Mouse (Mus musculus) limb, embryonic 14.5 days (tissue): ENCODE data around the gene Olfr525. TPM values are rescaled to one million over a fixed set of nuclear protein-coding genes. Genes with fewer than 3 reads are reported as not detected.

Experiments
- ATAC-seq: fragments of 200-750 bp; cut with Nextera tagmentation; 2 replicates; pipeline ENCODE4 v1.8.0; 2017; ENCODE audit warnings: low read depth, moderate number of reproducible peaks, moderate TSS enrichment; ENCODE audit not compliant: low FRiP score
- DNase-seq: peaks from one replicate; pipeline ENCODE4 v3.0.0-alpha.2; 2015; ENCODE audit warnings: low spot score
- H3K27ac ChIP-seq: fragments of 300-500 bp; sonication (generic); replicated peaks from 2 replicates; pipeline ENCODE4 v1.5.1; 2014; ENCODE audit warnings: low read depth, mild to moderate bottlenecking, low read length, moderate library complexity, mixed read lengths
- H3K27me3 ChIP-seq: fragments of 300-500 bp; sonication (generic); 2 replicates; pipeline ENCODE4 v1.6.1; 2014; ENCODE audit warnings: low read length, mixed read lengths; ENCODE audit not compliant: control insufficient read depth, insufficient read depth
- H3K36me3 ChIP-seq: fragments of 300-500 bp; sonication (generic); 2 replicates; pipeline ENCODE4 v1.6.1; 2014; ENCODE audit warnings: mild to moderate bottlenecking, low read length, moderate library complexity, mixed read lengths; ENCODE audit not compliant: control insufficient read depth, insufficient read depth
- H3K4me1 ChIP-seq: fragments of 300-500 bp; sonication (generic); 2 replicates; pipeline ENCODE4 v1.6.1; 2014; ENCODE audit warnings: antibody characterized with exemption, low read length, mixed read lengths; ENCODE audit not compliant: control insufficient read depth, insufficient read depth
- H3K4me2 ChIP-seq: fragments of 300-500 bp; sonication (generic); replicated peaks from 2 replicates; pipeline ENCODE4 v1.6.1; 2014; ENCODE audit warnings: low read depth, mild to moderate bottlenecking, low read length, moderate library complexity; ENCODE audit not compliant: severe bottlenecking
- H3K4me3 ChIP-seq: fragments of 300-500 bp; sonication (generic); replicated peaks from 2 replicates; pipeline ENCODE4 v1.5.1; 2014; ENCODE audit warnings: low read length
- H3K9ac ChIP-seq: fragments of 300-500 bp; sonication (generic); 2 replicates; pipeline ENCODE4 v1.6.1; 2014; ENCODE audit warnings: mild to moderate bottlenecking, low read depth, low read length, moderate library complexity; ENCODE audit not compliant: severe bottlenecking
- H3K9me3 ChIP-seq: fragments of 300-500 bp; sonication (generic); 2 replicates; pipeline ENCODE4 v1.6.1; 2016; ENCODE audit warnings: low read length; ENCODE audit not compliant: control insufficient read depth
- POLR2A ChIP-seq: fragments of 200-500 bp; IDR thresholded peaks from 2 replicates; pipeline ENCODE4 v1.8.0; 2012; ENCODE audit warnings: inconsistent platforms, mild to moderate bottlenecking, moderate library complexity, borderline replicate concordance; ENCODE audit not compliant: insufficient read depth, insufficient read length; ENCODE audit errors: extremely low read depth
- WGBS: fragments of 180-500 bp; shearing (Covaris S2); extraction: QIAGEN DNeasy Blood & Tissue Kit; methylation state at CpG from one replicate; pipeline ENCODE4 v1.1.7; 2014; 5-methylcytosine and 5-hydroxymethylcytosine counted together
- polyA plus RNA-seq, 2 experiments: library from polyadenylated mRNA; depleted of rRNA in 1 of 2; stranded (reverse) in 1 of 2; unstranded in 1 of 2; fragments of >200 nt; fragmentation: Nextera tagmentation in 1 of 2; extraction: Ambion mirVana in 1 of 2; gene quantifications; 2 replicates each; pipeline versions ENCODE4 v1.2.1 to v1.2.3; 2012 to 2014

Olfr525 gene
- polyA plus RNA-seq (2012; rRNA removed) = not detected in 2 replicates
- not detected in 2 replicates for polyA plus RNA-seq (2014; fragmentation: Nextera tagmentation; extraction: Ambion mirVana)

DNA sequence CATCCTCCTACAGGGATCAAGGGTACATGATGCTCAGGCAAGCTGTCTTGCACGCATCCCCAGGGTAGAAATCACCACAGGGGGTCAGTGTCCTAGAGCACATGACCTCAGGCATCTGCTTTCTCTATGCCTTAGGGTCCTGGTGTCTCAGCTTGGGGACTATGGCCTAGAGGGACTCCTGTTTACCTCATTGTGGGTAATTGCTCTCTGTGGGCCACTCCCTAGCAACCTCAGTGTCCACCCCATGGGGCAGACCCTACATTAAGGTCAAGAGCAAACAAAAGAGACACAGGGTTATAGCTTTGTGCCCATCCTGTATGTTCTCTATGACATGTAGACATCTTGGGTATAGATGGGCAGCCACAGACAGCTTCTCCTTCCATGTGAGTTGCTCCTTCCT, at the start of gene Olfr525:
Olfr525 (plus strand) TSS at position 301 of the 400 bp plus-strand sequence.
- H3K4me2 ChIP-seq = no peak within 1 kb of the TSS
- H3K4me1 ChIP-seq = no peaks in the 10 kb centered on the region
- no peak within 1 kb of the TSS for H3K27ac ChIP-seq
- no peak within 1 kb of the TSS for H3K4me3 ChIP-seq
- no peaks in the 10 kb centered on the region for H3K9me3 ChIP-seq
- H3K27me3 ChIP-seq = no peaks in the 10 kb centered on the region
- 32% methylated on average over 1 of the region's 1 CpGs for WGBS
- DNase-seq (no peak), ATAC-seq (no peak)
- H3K36me3 ChIP-seq = no peaks in the 10 kb centered on the region
- no peak within 1 kb of the TSS for H3K9ac ChIP-seq
- TF ChIP-seq POLR2A = no peak

DNA sequence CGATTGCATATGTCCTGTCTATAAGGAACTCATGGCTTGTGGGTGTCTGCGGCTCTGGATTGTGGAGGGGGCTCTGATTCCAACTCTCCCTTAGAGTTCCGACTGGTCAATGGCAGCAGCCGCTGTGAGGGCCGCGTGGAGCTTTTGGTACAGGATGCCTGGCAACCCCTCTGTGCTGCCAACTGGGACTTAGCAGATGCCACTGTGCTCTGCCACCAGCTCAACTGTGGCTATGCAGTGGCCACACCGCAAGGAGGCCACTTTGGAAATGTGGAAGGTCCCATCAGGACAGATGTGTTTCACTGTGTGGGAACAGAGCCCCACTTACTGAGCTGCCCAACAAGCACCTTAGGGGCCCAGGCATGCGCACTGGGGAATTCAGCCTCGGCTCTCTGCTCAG, 24.9 kb upstream of the Olfr525 start:
- Histone ChIP-seq H3K27ac (no peak overlapping the region), H3K9ac (no peak overlapping the region), H3K27me3 (no peaks in the 10 kb centered on the region), H3K9me3 (no peaks in the 10 kb centered on the region), H3K4me3 (no peak overlapping the region), H3K4me2 (no peak overlapping the region), H3K36me3 (no peaks in the 10 kb centered on the region), H3K4me1 (no peaks in the 10 kb centered on the region)
- no peak for ATAC-seq
- no peak for DNase-seq
- no peak for TF ChIP-seq POLR2A
- WGBS = 89% methylated on average over 9 of the region's 9 CpGs

DNA sequence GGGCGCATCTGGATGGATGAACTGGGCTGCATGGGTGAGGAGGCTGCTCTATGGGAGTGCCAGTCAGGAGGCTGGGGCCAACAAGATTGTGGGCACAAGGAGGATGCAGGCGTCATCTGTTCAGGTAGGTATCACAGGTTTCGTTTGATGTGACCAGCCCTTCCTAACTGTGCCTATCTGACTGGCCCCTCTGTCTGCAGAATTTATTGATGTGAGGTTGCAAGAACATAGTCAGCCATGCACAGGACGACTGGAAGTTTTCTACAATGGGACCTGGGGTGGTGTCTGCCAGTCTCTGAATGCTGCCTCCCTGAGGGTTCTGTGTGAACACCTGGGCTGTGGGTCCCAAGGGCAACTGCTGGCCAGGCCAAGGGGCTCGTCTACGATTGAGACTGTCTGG, 23.8 kb upstream of the Olfr525 start:
- Histone ChIP-seq H3K4me2 (no peak overlapping the region), H3K9ac (no peak overlapping the region), H3K27me3 (no peaks in the 10 kb centered on the region), H3K4me1 (no peaks in the 10 kb centered on the region), H3K9me3 (no peaks in the 10 kb centered on the region), H3K36me3 (no peaks in the 10 kb centered on the region), H3K4me3 (no peak overlapping the region), H3K27ac (no peak overlapping the region)
- no peak for TF ChIP-seq POLR2A
- DNase-seq (no peak), ATAC-seq (no peak)
- WGBS = 70% methylated on average over 6 of the region's 6 CpGs

DNA sequence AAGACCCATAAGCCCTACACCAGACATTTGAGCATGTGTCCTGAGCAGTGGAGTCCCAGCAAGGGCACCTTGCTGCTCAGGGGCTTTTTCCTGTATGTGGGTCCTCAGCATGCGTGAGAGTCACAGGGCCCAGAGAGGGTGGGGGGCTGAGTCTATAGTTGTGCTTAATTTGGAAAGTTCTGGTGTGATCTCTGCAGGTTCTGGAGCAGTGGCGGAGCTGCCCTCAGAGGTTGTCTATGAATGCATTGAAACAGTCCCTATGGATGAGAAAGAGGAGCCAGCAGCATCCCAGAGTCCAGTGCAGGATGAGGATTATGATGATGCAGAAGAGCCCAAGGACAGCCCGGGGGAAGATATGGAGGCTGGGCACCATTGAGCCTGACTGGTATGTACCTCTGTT, 21.2 kb upstream of the Olfr525 start:
- H3K4me2 ChIP-seq = no peak overlapping the region
- no peak for TF ChIP-seq POLR2A
- H3K9me3 ChIP-seq = no peaks in the 10 kb centered on the region

DNA sequence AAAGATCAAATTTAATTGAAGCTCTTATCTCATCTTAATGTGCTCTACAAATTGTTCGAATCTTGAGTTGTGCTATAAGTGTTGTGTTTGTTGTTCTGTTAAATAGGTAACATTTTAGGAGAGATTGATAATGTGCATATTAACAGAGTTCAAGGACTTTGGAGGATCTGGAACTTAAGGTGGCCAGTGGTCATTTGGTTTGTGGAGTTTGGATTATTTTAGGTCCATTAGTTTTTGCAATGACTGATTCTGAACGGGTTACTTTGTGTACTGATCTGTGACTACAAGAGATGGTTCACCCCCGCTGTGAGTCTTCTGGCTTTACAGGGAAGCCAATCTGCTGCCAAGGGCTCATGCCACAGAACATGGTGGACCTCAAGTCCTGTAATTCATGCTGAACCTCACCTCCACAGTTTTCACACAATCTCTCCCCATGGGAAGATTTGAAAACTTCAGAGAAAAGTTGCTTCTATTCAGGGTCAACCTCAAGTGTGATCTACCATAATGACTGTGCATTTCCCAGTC, 735 bp upstream of the Olfr525 start:
- no peaks in the 10 kb centered on the region for H3K27me3 ChIP-seq
- ATAC-seq = no peak
- H3K4me1 ChIP-seq = no peaks in the 10 kb centered on the region
- no peak for TF ChIP-seq POLR2A
- no peaks in the 10 kb centered on the region for H3K9me3 ChIP-seq
- no peak for DNase-seq
- no peaks in the 10 kb centered on the region for H3K36me3 ChIP-seq
- H3K27ac ChIP-seq = no peak overlapping the region
- H3K4me2 ChIP-seq = no peak overlapping the region
- WGBS = 79% methylated on average over 3 of the region's 3 CpGs
- H3K4me3 ChIP-seq = no peak overlapping the region
- no peak overlapping the region for H3K9ac ChIP-seq

More for the DNA sequence above, 21.2 kb upstream of the Olfr525 start:
- Histone ChIP-seq H3K4me1 (no peaks in the 10 kb centered on the region), H3K4me3 (no peak overlapping the region), H3K27ac (no peak overlapping the region), H3K36me3 (no peaks in the 10 kb centered on the region), H3K9ac (no peak overlapping the region), H3K27me3 (no peaks in the 10 kb centered on the region)
- ATAC-seq = no peak
- DNase-seq = no peak
- WGBS = 92% methylated on average over 3 of the region's 3 CpGs

DNA sequence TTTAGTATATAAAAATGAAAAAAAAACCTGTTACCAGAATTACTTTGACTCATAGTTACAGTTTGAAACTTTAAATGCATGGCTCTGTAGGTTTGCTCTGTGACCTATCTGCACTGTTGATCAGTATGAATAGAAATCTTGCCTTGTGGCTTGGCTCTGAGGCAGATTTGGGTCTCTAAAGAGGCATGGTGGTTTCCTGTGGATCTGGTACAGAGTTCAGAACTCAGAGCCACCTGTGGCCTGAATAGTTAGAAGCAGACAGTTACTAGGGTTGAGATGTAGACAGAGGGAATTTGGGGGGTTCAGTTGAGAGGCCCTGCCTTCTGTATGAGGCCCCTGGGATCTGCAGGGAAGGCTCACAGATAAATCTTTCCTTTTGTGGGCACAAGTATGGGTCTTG, 477 bp downstream of the Olfr525 start:
- H3K4me1 ChIP-seq = no peaks in the 10 kb centered on the region
- no peaks in the 10 kb centered on the region for H3K9me3 ChIP-seq
- H3K27me3 ChIP-seq = no peaks in the 10 kb centered on the region
- H3K9ac ChIP-seq = no peak overlapping the region
- ATAC-seq (no peak), DNase-seq (no peak)
- H3K27ac ChIP-seq = no peak overlapping the region
- no peaks in the 10 kb centered on the region for H3K36me3 ChIP-seq
- H3K4me2 ChIP-seq = no peak overlapping the region
- no peak overlapping the region for H3K4me3 ChIP-seq
- TF ChIP-seq POLR2A = no peak
